Mouse (Mus musculus): ENCODE measurements around the gene Tmsb15l. TPM values are rescaled to one million over a fixed set of nuclear protein-coding genes. Genes with fewer than 3 reads are reported as not detected.

Tmsb15l gene
- polyA plus RNA-seq, 1 experiment = 2.0 TPM

- H3K4me3 ChIP-seq (ENCODE audit: insufficient read depth, low read depth, low read length) = no peak overlapping the region
- H3K27me3 ChIP-seq (replicated peaks; ENCODE audit: control insufficient read depth, insufficient read depth, low read length) = no peaks in the 10 kb centered on the region
- no peaks in the 10 kb centered on the region for H3K4me1 ChIP-seq (ENCODE audit: control insufficient read depth, insufficient read depth, low read length)
- 36% methylated on average over 3 of the region's 3 CpGs for WGBS
- DNase-seq = no peak
- TF ChIP-seq CTCF (conservative IDR thresholded peaks at IDR 0.05; ENCODE audit: insufficient read depth, insufficient read length, low read depth, low read length) (no peak), POLR2A (IDR thresholded peaks at IDR 0.05; ENCODE audit: low read depth, low read length) (no peak)
- H3K36me3 ChIP-seq (ENCODE audit: control insufficient read depth, insufficient read depth, low read length) = no peaks in the 10 kb centered on the region
- no peak overlapping the region for H3K27ac ChIP-seq (ENCODE audit: insufficient read depth, low read depth, low read length)
These were observed 38.7 kb downstream of the Tmsb15l start for GRCm38 (mm10) chrX:136937985-136938384.

- no peak for DNase-seq
- Histone ChIP-seq H3K27me3 (replicated peaks; ENCODE audit: control insufficient read depth, insufficient read depth, low read length) (no peaks in the 10 kb centered on the region), H3K4me1 (ENCODE audit: control insufficient read depth, insufficient read depth, low read length) (no peaks in the 10 kb centered on the region), H3K27ac (ENCODE audit: insufficient read depth, low read depth, low read length) (no peak within 1 kb of the TSS), H3K4me3 (ENCODE audit: insufficient read depth, low read depth, low read length) (no peak within 1 kb of the TSS), H3K36me3 (ENCODE audit: control insufficient read depth, insufficient read depth, low read length) (no peaks in the 10 kb centered on the region)
- 94% methylated on average over 14 of the region's 14 CpGs for WGBS
- TF ChIP-seq CTCF (conservative IDR thresholded peaks at IDR 0.05; ENCODE audit: insufficient read depth, insufficient read length, low read depth, low read length) (no peak), POLR2A (IDR thresholded peaks at IDR 0.05; ENCODE audit: low read depth, low read length) (no peak)
These were observed 49.6 kb downstream of the Tmsb15l start, which contains the start of gene H2bfm for GRCm38 (mm10) chrX:136927031-136927430. Gene H2bfm, plus strand, starts transcription at chrX:136927325.

GRCm38 (mm10) chrX:136925863-136926262 is 50.8 kb downstream of the Tmsb15l start:
- TF ChIP-seq CTCF (conservative IDR thresholded peaks at IDR 0.05; ENCODE audit: insufficient read depth, insufficient read length, low read depth, low read length) (no peak), POLR2A (IDR thresholded peaks at IDR 0.05; ENCODE audit: low read depth, low read length) (no peak)
- H3K36me3 ChIP-seq (ENCODE audit: control insufficient read depth, insufficient read depth, low read length) = no peaks in the 10 kb centered on the region
- H3K27ac ChIP-seq (ENCODE audit: insufficient read depth, low read depth, low read length) = no peak overlapping the region
- H3K4me3 ChIP-seq (ENCODE audit: insufficient read depth, low read depth, low read length) = no peak overlapping the region
- no peaks in the 10 kb centered on the region for H3K4me1 ChIP-seq (ENCODE audit: control insufficient read depth, insufficient read depth, low read length)
- no peak for DNase-seq
- H3K27me3 ChIP-seq (replicated peaks; ENCODE audit: control insufficient read depth, insufficient read depth, low read length) = no peaks in the 10 kb centered on the region

Other genes with a start within 250 kb of the Tmsb15l start
- gene Morf4l2, start 233.2 kb downstream of the Tmsb15l start, polyA plus RNA-seq (2012; rRNA removed) = 20.9 and 33.3 TPM in 2 replicates
- not detected in 2 replicates for gene Glra4, start 196.7 kb downstream of the Tmsb15l start, polyA plus RNA-seq (2012; rRNA removed)
- 3.6 and 4.4 TPM in 2 replicates for gene Plp1, start 154.2 kb downstream of the Tmsb15l start, polyA plus RNA-seq (2012; rRNA removed)
- not detected in 2 replicates for gene Rab9b, start 108.1 kb downstream of the Tmsb15l start, polyA plus RNA-seq (2012; rRNA removed)
- gene H2bfm, start 49.5 kb downstream of the Tmsb15l start, polyA plus RNA-seq (2012; rRNA removed) = not detected in 2 replicates
- 0.44 and 0.57 TPM in 2 replicates for gene Tmsb15b2, start 1.4 kb downstream of the Tmsb15l start, polyA plus RNA-seq (2012; rRNA removed)
- 0.83 and 1.0 TPM in 2 replicates for gene Tmsb15b1, start within 50 bp of the Tmsb15l start, polyA plus RNA-seq (2012; rRNA removed)
- 0.30 and 0.92 TPM in 2 replicates for gene Zcchc18, start 16.3 kb upstream of the Tmsb15l start, polyA plus RNA-seq (2012; rRNA removed)
- gene Slc25a53, start 61.4 kb upstream of the Tmsb15l start, polyA plus RNA-seq (2012; rRNA removed) = 2.2 and 2.4 TPM in 2 replicates
- gene Fam199x, start 72.7 kb upstream of the Tmsb15l start, polyA plus RNA-seq (2012; rRNA removed) = 0.83 and 0.91 TPM in 2 replicates
- not detected in 2 replicates for gene Esx1, start 145.2 kb upstream of the Tmsb15l start, polyA plus RNA-seq (2012; rRNA removed)